Mouse (Mus musculus) midbrain, postnatal 0 days (tissue): ENCODE measurements around the gene Scgb1b11. TPM values are rescaled to one million over a fixed set of nuclear protein-coding genes. Genes with fewer than 3 reads are reported as not detected.
"Not testable (repeated sequence)": the region's sequence is repeated elsewhere in the genome, so short reads cannot be mapped to it uniquely, and the experiment has no call there.

Source experiments
- ATAC-seq: fragments of 200-750 bp; cut with Nextera tagmentation; 2 replicates; pipeline ENCODE4 v1.8.0; 2017; ENCODE audit warnings: moderate number of reproducible peaks, mild to moderate bottlenecking, moderate TSS enrichment, moderate library complexity; ENCODE audit not compliant: low FRiP score
- DNase-seq: peaks from one replicate; pipeline ENCODE4 v3.0.0-alpha.2; 2015; ENCODE audit warnings: low spot score
- H3K27ac ChIP-seq: fragments of 300-500 bp; sonication (generic); 2 replicates; pipeline ENCODE4 v1.5.1; 2014; ENCODE audit warnings: low read depth, mild to moderate bottlenecking, low read length, mixed read lengths
- H3K27me3 ChIP-seq: fragments of 300-500 bp; sonication (generic); 2 replicates; pipeline ENCODE4 v1.6.1; 2014; ENCODE audit warnings: low read length, control low read depth, mixed read lengths; ENCODE audit not compliant: insufficient read depth
- H3K36me3 ChIP-seq: fragments of 300-500 bp; sonication (generic); 2 replicates; pipeline ENCODE4 v1.6.1; 2014; ENCODE audit warnings: low read length, control low read depth, mixed read lengths; ENCODE audit not compliant: insufficient read depth
- H3K4me1 ChIP-seq: fragments of 300-500 bp; sonication (generic); 2 replicates; pipeline ENCODE4 v1.6.1; 2014; ENCODE audit warnings: mild to moderate bottlenecking, control low read depth, antibody characterized with exemption, low read length, mixed read lengths; ENCODE audit not compliant: insufficient read depth
- H3K4me2 ChIP-seq: fragments of 300-500 bp; sonication (generic); 2 replicates; pipeline ENCODE4 v1.6.1; 2014; ENCODE audit warnings: low read depth, mild to moderate bottlenecking, low read length, mixed read lengths; ENCODE audit not compliant: poor library complexity, severe bottlenecking
- H3K4me3 ChIP-seq: fragments of 300-500 bp; sonication (generic); 2 replicates; pipeline ENCODE4 v1.5.1; 2014; ENCODE audit warnings: low read depth, mild to moderate bottlenecking, low read length, moderate library complexity
- H3K9ac ChIP-seq: fragments of 300-500 bp; sonication (generic); replicated peaks from 2 replicates; pipeline ENCODE4 v1.6.1; 2014; ENCODE audit warnings: mild to moderate bottlenecking, low read length, moderate library complexity, mixed read lengths; ENCODE audit not compliant: poor library complexity, severe bottlenecking
- H3K9me3 ChIP-seq: fragments of 300-500 bp; sonication (generic); 2 replicates; pipeline ENCODE4 v1.6.1; 2016; ENCODE audit warnings: low read length, control low read depth
- WGBS: fragments of 180-500 bp; shearing (Covaris S2); extraction: QIAGEN DNeasy Blood & Tissue Kit; methylation state at CpG from one replicate; pipeline ENCODE4 v1.1.7; 2014; 5-methylcytosine and 5-hydroxymethylcytosine counted together
- polyA plus RNA-seq: library from polyadenylated mRNA; unstranded; fragments of >200 nt; fragmentation: Nextera tagmentation; extraction: Ambion mirVana; gene quantifications from 2 replicates; pipeline ENCODE4 v1.2.1, GENCODE M21; 2015
- total RNA-seq: library from RNA; depleted of rRNA; stranded (reverse); fragments of >200 nt; gene quantifications from 2 replicates; pipeline ENCODE4 v1.2.3, GENCODE M21; 2014; rRNA removed

The Scgb1b11 gene
- total RNA-seq (not detected in 2 replicates), polyA plus RNA-seq (not detected in 2 replicates)

DNA sequence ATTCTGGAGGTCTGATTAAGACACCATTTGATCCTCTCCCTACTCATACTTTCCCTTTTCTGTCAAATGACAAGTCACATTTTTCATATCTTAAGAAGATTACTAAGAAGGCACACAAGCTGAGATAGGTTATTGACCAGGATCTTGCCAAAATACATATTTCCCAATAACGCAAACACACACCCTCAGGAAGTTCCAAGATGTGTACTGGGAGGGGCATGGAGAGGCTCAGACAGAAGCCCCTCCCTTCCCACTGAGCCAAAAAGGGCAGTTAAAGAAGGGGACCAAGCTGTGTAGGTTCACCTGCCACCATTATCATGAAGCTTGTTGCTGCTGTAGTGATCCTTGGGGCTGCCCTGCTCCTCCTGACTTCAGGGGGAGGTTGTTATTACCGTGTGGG is at the start of gene Scgb1b11:
Gene Scgb1b11, plus strand, starts transcription at position 301 of the 400 bp plus-strand sequence.
- H3K36me3 ChIP-seq, DNase-seq, ATAC-seq, H3K27ac ChIP-seq, H3K4me1 ChIP-seq, H3K9me3 ChIP-seq, H3K9ac ChIP-seq, H3K4me2 ChIP-seq, H3K4me3 ChIP-seq, H3K27me3 ChIP-seq: not testable (repeated sequence)
- no CpG with 5 or more reads among the region's 2 CpGs for WGBS

DNA sequence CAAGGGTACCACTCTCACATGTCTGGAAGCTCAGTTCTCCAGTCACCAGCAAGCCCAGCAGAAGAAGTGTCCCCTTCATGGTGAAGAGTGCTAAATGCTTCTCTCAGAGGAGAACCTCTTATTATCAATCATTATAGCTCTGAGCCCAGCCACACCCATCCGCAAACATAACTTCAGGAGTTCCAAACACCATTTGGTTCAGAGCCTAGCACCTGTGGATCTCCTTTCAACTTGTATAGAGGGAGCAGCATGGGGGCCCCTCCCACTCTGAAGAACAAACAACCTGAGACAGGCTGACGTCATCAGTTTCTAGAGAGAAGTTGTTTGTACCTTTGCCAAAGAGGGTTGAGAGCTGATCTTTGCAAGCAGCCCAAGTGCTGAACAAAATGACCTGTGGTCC is 11.6 kb upstream of the Scgb1b11 start, which contains the start of gene Scgb2b11:
Gene Scgb2b11, minus strand, starts transcription at position 101 of the 400 bp plus-strand sequence.
- not testable (repeated sequence) for H3K4me2 ChIP-seq, H3K9me3 ChIP-seq, H3K4me3 ChIP-seq, H3K9ac ChIP-seq, DNase-seq, H3K27ac ChIP-seq, H3K27me3 ChIP-seq, H3K4me1 ChIP-seq, H3K36me3 ChIP-seq, ATAC-seq
- 90% methylated on average over 2 of the region's 2 CpGs for WGBS

Other genes with a start within 250 kb of the Scgb1b11 start
- not detected in 2 replicates for gene Scgb1b10, start 122.0 kb upstream of the Scgb1b11 start, total RNA-seq
- gene Scgb1b10, start 122.0 kb upstream of the Scgb1b11 start, polyA plus RNA-seq, result not detected in 2 replicates
- gene Scgb2b11, start 11.7 kb upstream of the Scgb1b11 start, total RNA-seq, result not detected in 2 replicates
- not detected in 2 replicates for gene Scgb2b11, start 11.7 kb upstream of the Scgb1b11 start, polyA plus RNA-seq
- not detected in 2 replicates for gene Scgb2b12, start 104.4 kb downstream of the Scgb1b11 start, total RNA-seq
- gene Scgb2b12, start 104.4 kb downstream of the Scgb1b11 start, polyA plus RNA-seq, result not detected in 2 replicates
- gene Scgb1b12, start 111.3 kb downstream of the Scgb1b11 start, total RNA-seq, result not detected in 2 replicates
- gene Scgb1b12, start 111.3 kb downstream of the Scgb1b11 start, polyA plus RNA-seq, result not detected in 2 replicates
- not detected in 2 replicates for gene Scgb1b29, start 218.7 kb downstream of the Scgb1b11 start, total RNA-seq
- gene Scgb1b29, start 218.7 kb downstream of the Scgb1b11 start, polyA plus RNA-seq, result not detected in 2 replicates